Mouse (Mus musculus): ENCODE results near the gene Ppp1r12b. TPM values are rescaled to one million over a fixed set of nuclear protein-coding genes. Genes with fewer than 3 reads are reported as not detected.

Gene Ppp1r12b
- total and polyA plus RNA-seq, 3 experiments = 0.64 to 1.8 (median 1.6) TPM

DNA sequence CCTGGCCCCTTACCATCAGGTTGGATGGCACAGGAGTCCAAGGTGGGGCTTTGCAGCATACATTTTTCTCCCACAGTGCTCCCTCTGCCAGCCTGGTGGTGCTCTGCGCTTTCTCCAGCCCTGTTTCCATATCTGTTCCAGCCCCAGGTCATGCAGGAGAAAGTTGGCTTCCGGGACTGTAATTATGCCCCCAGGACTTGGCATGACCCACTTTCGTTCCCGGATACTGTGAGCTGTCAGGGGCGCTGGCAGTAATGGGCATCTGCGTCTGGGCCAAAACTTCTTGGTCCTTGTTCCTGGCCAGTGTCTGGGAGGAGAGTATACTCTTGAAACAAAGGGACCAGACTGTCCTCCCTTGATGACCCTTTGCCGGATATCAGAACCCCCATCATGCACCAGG lies 232.9 kb downstream of the Ppp1r12b start:
- H3K27me3 ChIP-seq (replicated peaks) = peaks cover 87% of the 10 kb centered on the region

GRCm38 (mm10) chr1:134721486-134721885 lies 234.3 kb downstream of the Ppp1r12b start:
- H3K4me3 ChIP-seq (replicated peaks in 1 of 3; ENCODE audit: low read depth in 2 of 3, low read length in 2 of 3, poor library complexity in 1 of 3) = no peak overlapping the region
- in situ Hi-C loops (cut with MboI; ENCODE audit: low pct_ligation_motif_present, low pct_unique_long_range_greater_than_20kb, low sequenced_read_pairs) (no loop called here), dilution Hi-C loops (cut with MboI; ENCODE audit: extremely low pct_ligation_motif_present, extremely low pct_unique_long_range_greater_than_20kb, low sequenced_read_pairs) (no loop called here)
- DNase-seq (ENCODE audit: extremely low read depth) = no peak
- H3K4me2 ChIP-seq (ENCODE audit: insufficient read depth, low read depth, poor library complexity, severe bottlenecking) = no peak overlapping the region
- TF ChIP-seq MAZ (IDR thresholded peaks at IDR 0.05; ENCODE audit: low read depth, low read length) (no peak), TBP (conservative IDR thresholded peaks at IDR 0.05; ENCODE audit: low read depth, low read length) (no peak), ZNF384 (IDR thresholded peaks at IDR 0.05; ENCODE audit: low read depth, low read length) (no peak), HCFC1 (IDR thresholded peaks at IDR 0.05; ENCODE audit: low read depth, low read length) (no peak), USF2 (conservative IDR thresholded peaks at IDR 0.05; ENCODE audit: low read depth, low read length) (no peak), ETS1 (conservative IDR thresholded peaks at IDR 0.05; ENCODE audit: low read depth, low read length) (no peak), SMC3 (IDR thresholded peaks at IDR 0.05; ENCODE audit: low read depth, low read length) (no peak), CTCF (conservative IDR thresholded peaks at IDR 0.05 in 1 of 2, IDR thresholded peaks at IDR 0.05 in 1 of 2; ENCODE audit: low read depth in 2 of 2, low read length in 2 of 2) (no peak), NELFE (IDR thresholded peaks at IDR 0.05; ENCODE audit: low read depth, low read length) (no peak), MXI1 (IDR thresholded peaks at IDR 0.05; ENCODE audit: low read depth, low read length) (no peak), JUND (conservative IDR thresholded peaks at IDR 0.05; ENCODE audit: low read depth, low read length) (no peak), CHD1 (IDR thresholded peaks at IDR 0.05; ENCODE audit: low read depth, low read length) (no peak), CHD2 (IDR thresholded peaks at IDR 0.05; ENCODE audit: low read length) (no peak), IRF4 (IDR thresholded peaks at IDR 0.05; ENCODE audit: low read depth, low read length) (no peak), TCF12 (IDR thresholded peaks at IDR 0.05; ENCODE audit: low read depth, low read length) (no peak), GABPA (IDR thresholded peaks at IDR 0.05; ENCODE audit: insufficient replicate concordance, low read depth, low read length) (no peak), ZMIZ1 (IDR thresholded peaks at IDR 0.05; ENCODE audit: low read depth, low read length) (no peak)
- peaks cover 13 to 19% of the 10 kb centered on the region in 2 experiments for H3K4me1 ChIP-seq (ENCODE audit: control insufficient read depth in 1 of 2, insufficient read depth in 2 of 2)
- H3K9ac ChIP-seq (ENCODE audit: insufficient read depth, low read depth) = no peak overlapping the region
- H3K27me3 ChIP-seq (replicated peaks) = peaks cover 85% of the 10 kb centered on the region
- no peak overlapping the region for H3K27ac ChIP-seq (ENCODE audit: insufficient read depth, low read depth)
- no peaks in the 10 kb centered on the region for H3K79me2 ChIP-seq (replicated peaks; ENCODE audit: control insufficient read depth, extremely low read depth, insufficient read depth, poor library complexity, severe bottlenecking)
- no peaks in the 10 kb centered on the region for H3K9me3 ChIP-seq (replicated peaks; ENCODE audit: low read length)
- no peaks in the 10 kb centered on the region for H3K36me3 ChIP-seq (replicated peaks in 1 of 2; ENCODE audit: control insufficient read depth in 1 of 2, insufficient read depth in 1 of 2, low read length in 1 of 2)

More for the DNA sequence above, 232.9 kb downstream of the Ppp1r12b start:
- H3K9me3 ChIP-seq (replicated peaks; ENCODE audit: low read length) = no peaks in the 10 kb centered on the region
- in situ Hi-C loops (cut with MboI; ENCODE audit: low pct_ligation_motif_present, low pct_unique_long_range_greater_than_20kb, low sequenced_read_pairs) (no loop called here), dilution Hi-C loops (cut with MboI; ENCODE audit: extremely low pct_ligation_motif_present, extremely low pct_unique_long_range_greater_than_20kb, low sequenced_read_pairs) (no loop called here)
- DNase-seq (ENCODE audit: extremely low read depth) = no peak
- H3K4me3 ChIP-seq (replicated peaks in 1 of 3; ENCODE audit: low read depth in 2 of 3, low read length in 2 of 3, poor library complexity in 1 of 3) = no peak overlapping the region
- H3K36me3 ChIP-seq (replicated peaks in 1 of 2; ENCODE audit: control insufficient read depth in 1 of 2, insufficient read depth in 1 of 2, low read length in 1 of 2) = no peaks in the 10 kb centered on the region
- H3K27ac ChIP-seq (ENCODE audit: insufficient read depth, low read depth) = no peak overlapping the region
- H3K9ac ChIP-seq (ENCODE audit: insufficient read depth, low read depth) = no peak overlapping the region
- peaks cover 13 to 19% of the 10 kb centered on the region in 2 experiments for H3K4me1 ChIP-seq (ENCODE audit: control insufficient read depth in 1 of 2, insufficient read depth in 2 of 2)
- H3K79me2 ChIP-seq (replicated peaks; ENCODE audit: control insufficient read depth, extremely low read depth, insufficient read depth, poor library complexity, severe bottlenecking) = no peaks in the 10 kb centered on the region
- TF ChIP-seq NRF1 (IDR thresholded peaks at IDR 0.05; ENCODE audit: low read depth, low read length) (no peak), KAT2A (IDR thresholded peaks at IDR 0.05; ENCODE audit: insufficient replicate concordance, low read length) (no peak), SMC3 (IDR thresholded peaks at IDR 0.05; ENCODE audit: low read depth, low read length) (no peak), JUN (IDR thresholded peaks at IDR 0.05; ENCODE audit: insufficient read depth, low read depth, low read length) (no peak), POLR2A (IDR thresholded peaks at IDR 0.05; ENCODE audit: low read depth, low read length) (no peak), BHLHE40 (IDR thresholded peaks at IDR 0.05; ENCODE audit: low read depth, low read length) (no peak), ETS1 (conservative IDR thresholded peaks at IDR 0.05; ENCODE audit: low read depth, low read length) (no peak), HCFC1 (IDR thresholded peaks at IDR 0.05; ENCODE audit: low read depth, low read length) (no peak), SIN3A (IDR thresholded peaks at IDR 0.05; ENCODE audit: low read length) (no peak), MAFK (IDR thresholded peaks at IDR 0.05; ENCODE audit: insufficient replicate concordance, low read length) (no peak), CHD2 (IDR thresholded peaks at IDR 0.05; ENCODE audit: low read length) (no peak), MYC (IDR thresholded peaks at IDR 0.05; ENCODE audit: low read depth, low read length) (no peak), CHD1 (IDR thresholded peaks at IDR 0.05; ENCODE audit: low read depth, low read length) (no peak)
- H3K4me2 ChIP-seq (ENCODE audit: insufficient read depth, low read depth, poor library complexity, severe bottlenecking) = no peak overlapping the region

Data from CH12.LX (cell line).